Mouse (Mus musculus) thymus, adult 2 months (tissue): ENCODE results near the gene Scn1b. TPM values are rescaled to one million over a fixed set of nuclear protein-coding genes. Genes with fewer than 3 reads are reported as not detected.

ENCODE experiments used
- DNase-seq: peaks from one replicate; pipeline ENCODE4 v3.0.0; 2021
- H3K27ac ChIP-seq: fragments of 200-500 bp; 2 replicates; pipeline ENCODE4 v1.5.1; 2012; ENCODE audit warnings: low read length, control low read depth; ENCODE audit not compliant: control insufficient read depth, insufficient read depth
- H3K27me3 ChIP-seq: fragments of 200-500 bp; 2 replicates; pipeline ENCODE4 v1.6.1; 2012; ENCODE audit warnings: mild to moderate bottlenecking, low read length, moderate library complexity, mixed read lengths; ENCODE audit not compliant: control insufficient read depth, insufficient read depth
- H3K36me3 ChIP-seq: fragments of 200-500 bp; 2 replicates; pipeline ENCODE4 v1.6.1; 2012; ENCODE audit warnings: mild to moderate bottlenecking, low read length, moderate library complexity; ENCODE audit not compliant: control insufficient read depth, insufficient read depth
- H3K4me1 ChIP-seq: fragments of 200-500 bp; replicated peaks from 2 replicates; pipeline ENCODE4 v1.6.1; 2012; ENCODE audit warnings: low read length; ENCODE audit not compliant: control insufficient read depth, insufficient read depth
- H3K4me3 ChIP-seq: fragments of 200-500 bp; 2 replicates; pipeline ENCODE4 v1.5.1; 2012; ENCODE audit warnings: mild to moderate bottlenecking, low read length, control low read depth, moderate library complexity; ENCODE audit not compliant: control insufficient read depth, insufficient read depth
- POLR2A ChIP-seq: fragments of 200-500 bp; IDR thresholded peaks from 2 replicates; pipeline ENCODE4 v1.6.1; 2012; ENCODE audit warnings: mild to moderate bottlenecking, low read length, control low read depth, moderate library complexity; ENCODE audit not compliant: control insufficient read depth, poor library complexity, insufficient read depth; ENCODE audit errors: extremely low read depth
- WGBS: fragments of 180-500 bp; shearing (Covaris S2); methylation state at CpG from one replicate; pipeline ENCODE4 v1.1.7; 2018; 5-methylcytosine and 5-hydroxymethylcytosine counted together
- polyA plus RNA-seq: library from polyadenylated mRNA; depleted of rRNA; stranded (reverse); fragments of >200 nt; gene quantifications from 2 replicates; pipeline ENCODE4 v1.2.3, GENCODE M21; 2012; rRNA removed

The Scn1b gene
- polyA plus RNA-seq, 1 experiment, result 21.2 TPM

DNA sequence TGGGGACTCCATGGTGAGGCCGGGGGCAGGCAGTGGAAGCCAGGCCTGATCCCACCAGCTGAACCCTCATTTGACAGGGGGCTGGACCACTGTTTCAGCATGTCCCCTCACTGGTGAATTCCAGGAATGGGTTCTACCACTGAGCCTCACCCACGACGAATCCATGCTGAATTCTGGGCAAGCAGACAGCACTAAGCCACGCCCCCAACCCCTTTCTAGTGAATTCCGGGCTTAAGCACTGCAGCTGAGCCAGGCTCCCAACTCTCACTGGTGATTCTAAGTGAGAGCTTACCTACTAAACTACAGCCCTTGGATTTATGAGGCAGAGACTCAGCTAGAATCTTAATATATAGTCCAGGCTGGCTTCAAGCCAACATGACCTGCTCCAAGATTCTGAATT is 59.0 kb downstream of the Scn1b start:
- no peak for DNase-seq
- 83% methylated on average over 5 of the region's 5 CpGs for WGBS
- H3K27me3 ChIP-seq, result no peaks in the 10 kb centered on the region
- H3K4me3 ChIP-seq, result no peak overlapping the region
- H3K27ac ChIP-seq, result no peak overlapping the region
- H3K36me3 ChIP-seq, result no peaks in the 10 kb centered on the region
- no peaks in the 10 kb centered on the region for H3K4me1 ChIP-seq
- TF ChIP-seq POLR2A, result no peak

Other genes starting within 250 kb of the Scn1b start
- 8.5 and 8.9 TPM in 2 replicates for gene Cd22, start 246.7 kb downstream of the Scn1b start, polyA plus RNA-seq
- 1.8 and 2.0 TPM in 2 replicates for gene Mag, start 212.1 kb downstream of the Scn1b start, polyA plus RNA-seq
- 2.2 and 12.5 TPM in 2 replicates for gene Hamp2, start 202.3 kb downstream of the Scn1b start, polyA plus RNA-seq
- gene Hamp, start 183.0 kb downstream of the Scn1b start, polyA plus RNA-seq, result 23.6 and 33.1 TPM in 2 replicates
- gene Usf2, start 170.2 kb downstream of the Scn1b start, polyA plus RNA-seq, result 288 and 342 TPM in 2 replicates
- gene Lsr, start 153.5 kb downstream of the Scn1b start, polyA plus RNA-seq, result 27.6 and 34.6 TPM in 2 replicates
- 1.00 and 1.2 TPM in 2 replicates for gene Fam187b, start 153.2 kb downstream of the Scn1b start, polyA plus RNA-seq
- gene Fxyd5, start 84.5 kb downstream of the Scn1b start, polyA plus RNA-seq, result 247 and 283 TPM in 2 replicates
- gene Fxyd7, start 75.5 kb downstream of the Scn1b start, polyA plus RNA-seq, result 1.4 and 2.2 TPM in 2 replicates
- gene Fxyd1, start 69.8 kb downstream of the Scn1b start, polyA plus RNA-seq, result 46.4 and 107 TPM in 2 replicates
- 1.1 and 1.8 TPM in 2 replicates for gene Lgi4, start 67.7 kb downstream of the Scn1b start, polyA plus RNA-seq
- gene Fxyd3, start 50.3 kb downstream of the Scn1b start, polyA plus RNA-seq, result 23.5 and 34.7 TPM in 2 replicates
- gene Hpn, start 11.7 kb downstream of the Scn1b start, polyA plus RNA-seq, result 7.0 and 8.2 TPM in 2 replicates
- 681 and 790 TPM in 2 replicates for gene Gramd1a, start 28.9 kb upstream of the Scn1b start, polyA plus RNA-seq
- gene Scgb2b2, start 163.5 kb upstream of the Scn1b start, polyA plus RNA-seq, result not detected in 2 replicates
- gene Scgb1b2, start 164.8 kb upstream of the Scn1b start, polyA plus RNA-seq, result not detected in 2 replicates
- gene Scgb2b3, start 235.1 kb upstream of the Scn1b start, polyA plus RNA-seq, result not detected in 2 replicates
- not detected in 2 replicates for gene Scgb1b3, start 248.6 kb upstream of the Scn1b start, polyA plus RNA-seq